Mouse (Mus musculus) E14TG2a.4 (cell line): ENCODE results near the gene Wiz.

ENCODE experiments used
- H3K27me3 ChIP-seq: 2 replicates; pipeline ENCODE4 v1.6.1; 2014; ENCODE audit warnings: low read length, control low read depth; ENCODE audit not compliant: insufficient read depth
- H3K36me3 ChIP-seq: 2 replicates; pipeline ENCODE4 v1.6.1; 2014; ENCODE audit warnings: low read length, control low read depth; ENCODE audit not compliant: insufficient read depth
- H3K4me1 ChIP-seq: replicated peaks from 2 replicates; pipeline ENCODE4 v1.6.1; 2014; ENCODE audit warnings: low read depth, low read length, control low read depth
- H3K4me3 ChIP-seq: replicated peaks from 2 replicates; pipeline ENCODE4 v1.5.1; 2014; ENCODE audit warnings: mild to moderate bottlenecking, low read length
- H3K9me3 ChIP-seq: 2 replicates; pipeline ENCODE4 v1.6.1; 2014; ENCODE audit warnings: low read length, control low read depth
- CTCF ChIP-seq: conservative IDR thresholded peaks from 2 replicates; pipeline ENCODE4 v1.5.1; 2014; ENCODE audit warnings: low read length
- NANOG ChIP-seq: IDR thresholded peaks from 2 replicates; pipeline ENCODE4 v1.6.1; 2014; ENCODE audit warnings: borderline replicate concordance, low read length, mixed read lengths
- POU5F1 ChIP-seq: IDR thresholded peaks from 2 replicates; pipeline ENCODE4 v1.6.1; 2014; ENCODE audit warnings: low read length, borderline replicate concordance

Wiz gene

GRCm38 (mm10) chr17:32312801-32313200 is 76.4 kb downstream of the Wiz start:
- H3K4me3 ChIP-seq: no peak overlapping the region
- no peak for TF ChIP-seq NANOG
- no peak for TF ChIP-seq CTCF
- H3K9me3 ChIP-seq: no peaks in the 10 kb centered on the region
- peaks cover 100% of the 10 kb centered on the region for H3K36me3 ChIP-seq
- no peaks in the 10 kb centered on the region for H3K27me3 ChIP-seq
- peaks cover 52% of the 10 kb centered on the region for H3K4me1 ChIP-seq

DNA sequence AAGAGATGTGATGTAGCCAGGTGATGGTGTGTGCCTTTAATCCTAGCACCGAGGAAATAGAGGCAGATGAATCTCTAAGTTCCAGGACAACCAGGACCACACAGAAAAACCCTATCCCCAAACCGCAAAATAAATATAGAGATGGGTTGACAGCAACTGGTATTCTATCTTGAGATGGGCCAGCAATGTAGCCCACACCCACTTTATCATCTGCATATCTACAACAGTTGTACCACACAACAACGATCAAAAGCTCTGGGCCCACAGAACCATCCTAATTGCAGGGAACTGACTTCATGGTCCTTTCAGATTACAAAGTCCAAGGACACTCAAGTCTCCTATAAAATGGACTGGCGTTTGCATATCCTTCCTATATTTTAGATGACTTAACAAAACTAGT is 81.3 kb downstream of the Wiz start:
- H3K9me3 ChIP-seq: no peaks in the 10 kb centered on the region
- H3K36me3 ChIP-seq: peaks cover 100% of the 10 kb centered on the region
- H3K4me3 ChIP-seq: no peak overlapping the region
- no peaks in the 10 kb centered on the region for H3K27me3 ChIP-seq
- no peak for TF ChIP-seq POU5F1
- TF ChIP-seq NANOG: no peak
- no peak for TF ChIP-seq CTCF
- H3K4me1 ChIP-seq: peaks cover 40% of the 10 kb centered on the region
